Mouse (Mus musculus) intestine, embryonic 14.5 days (tissue): Measurements from ENCODE around the gene Gmcl1. TPM values are rescaled to one million over a fixed set of nuclear protein-coding genes. Genes with fewer than 3 reads are reported as not detected.
A peak's percentile ranks its signal among the peaks of the same experiment; 100 is the strongest.

ENCODE experiments used
- ATAC-seq: fragments of 200-750 bp; cut with Nextera tagmentation; replicated peaks from 2 replicates; pipeline ENCODE4 v1.8.0; 2017; ENCODE audit warnings: low read depth, moderate number of reproducible peaks, moderate TSS enrichment, moderate library complexity; ENCODE audit not compliant: low FRiP score, low TSS enrichment
- DNase-seq: peaks from one replicate; pipeline ENCODE4 v3.0.0-alpha.2; 2018; ENCODE audit warnings: low spot score
- H3K27ac ChIP-seq: fragments of 300-500 bp; sonication (generic); 2 replicates; pipeline ENCODE4 v1.5.1; 2014; ENCODE audit warnings: low read depth, mild to moderate bottlenecking, control low read depth
- H3K27me3 ChIP-seq: fragments of 300-500 bp; sonication (generic); replicated peaks from 2 replicates; pipeline ENCODE4 v1.6.1; 2014; ENCODE audit warnings: low read length, control low read depth; ENCODE audit not compliant: control insufficient read depth, insufficient read depth
- H3K36me3 ChIP-seq: fragments of 300-500 bp; sonication (generic); 2 replicates; pipeline ENCODE4 v1.6.1; 2014; ENCODE audit warnings: low read length, control low read depth; ENCODE audit not compliant: control insufficient read depth, insufficient read depth
- H3K4me1 ChIP-seq: fragments of 300-500 bp; sonication (generic); replicated peaks from 2 replicates; pipeline ENCODE4 v1.6.1; 2014; ENCODE audit warnings: low read length, control low read depth, mixed read lengths; ENCODE audit not compliant: control insufficient read depth, insufficient read depth
- H3K4me2 ChIP-seq: fragments of 300-500 bp; sonication (generic); 2 replicates; pipeline ENCODE4 v1.6.1; 2014; ENCODE audit warnings: low read length
- H3K4me3 ChIP-seq: fragments of 300-500 bp; sonication (generic); 2 replicates; pipeline ENCODE4 v1.5.1; 2014; ENCODE audit warnings: low read depth, low read length, control low read depth, mixed read lengths
- H3K9ac ChIP-seq: fragments of 300-500 bp; sonication (generic); 2 replicates; pipeline ENCODE4 v1.6.1; 2014; ENCODE audit warnings: mild to moderate bottlenecking, low read length
- H3K9me3 ChIP-seq: fragments of 300-500 bp; sonication (generic); 2 replicates; pipeline ENCODE4 v1.6.1; 2016; ENCODE audit warnings: low read length, control low read depth; ENCODE audit not compliant: control insufficient read depth
- WGBS: fragments of 180-500 bp; shearing (Covaris S2); extraction: QIAGEN DNeasy Blood & Tissue Kit; methylation state at CpG from one replicate; pipeline ENCODE4 v1.1.7; 2014; 5-methylcytosine and 5-hydroxymethylcytosine counted together
- polyA plus RNA-seq: library from polyadenylated mRNA; unstranded; fragments of >200 nt; fragmentation: Nextera tagmentation; extraction: Ambion mirVana; gene quantifications from 2 replicates; pipeline ENCODE4 v1.2.1, GENCODE M21; 2014

The Gmcl1 gene
- polyA plus RNA-seq, 1 experiment from 2014 or later: 31.6 TPM

- DNase-seq (no peak), ATAC-seq (no peak)
- H3K27me3 ChIP-seq: no peaks in the 10 kb centered on the region
- no peak overlapping the region for H3K4me2 ChIP-seq
- peaks cover 63% of the 10 kb centered on the region for H3K36me3 ChIP-seq
- H3K9me3 ChIP-seq: no peaks in the 10 kb centered on the region
- H3K9ac ChIP-seq: no peak overlapping the region
- H3K4me1 ChIP-seq: peaks cover 7% of the 10 kb centered on the region
- H3K27ac ChIP-seq: no peak overlapping the region
- H3K4me3 ChIP-seq: no peak overlapping the region
- WGBS: 84% methylated on average over 3 of the region's 3 CpGs
Measured at GRCm38 (mm10) chr6:86681289-86681688, 51.9 kb downstream of the Gmcl1 start.

- Histone ChIP-seq H3K27me3 (no peaks in the 10 kb centered on the region), H3K9me3 (no peaks in the 10 kb centered on the region), H3K4me1 (peaks cover 3% of the 10 kb centered on the region; the same call in 1 of the 2 replicates), H3K4me2 (no peak overlapping the region), H3K9ac (no peak overlapping the region), H3K36me3 (peaks cover 92% of the 10 kb centered on the region), H3K27ac (no peak overlapping the region), H3K4me3 (no peak overlapping the region)
- ATAC-seq (no peak), DNase-seq (no peak)
- 71% methylated on average over 6 of the region's 6 CpGs for WGBS
Measured at GRCm38 (mm10) chr6:86678341-86678740, 54.8 kb downstream of the Gmcl1 start.

- no peaks in the 10 kb centered on the region for H3K27me3 ChIP-seq
- peak; percentile 60 for DNase-seq
Measured at GRCm38 (mm10) chr6:86670873-86671272, 62.3 kb downstream of the Gmcl1 start.

GRCm38 (mm10) chr6:86669240-86669727 lies 63.9 kb downstream of the Gmcl1 start:
- WGBS: under 1% methylated on average over 30 of the region's 37 CpGs
- H3K4me3 ChIP-seq: peak overlapping the region; percentile 62
- H3K36me3 ChIP-seq: peaks cover 34% of the 10 kb centered on the region
- peak overlapping the region; percentile 34 for H3K9ac ChIP-seq
- no peaks in the 10 kb centered on the region for H3K27me3 ChIP-seq
- H3K4me1 ChIP-seq: peaks cover 18% of the 10 kb centered on the region
- no peaks in the 10 kb centered on the region for H3K9me3 ChIP-seq
- peak overlapping the region; percentile 57; the same call in 1 of the 2 replicates for H3K27ac ChIP-seq
- peak; percentile 97 for DNase-seq
- peak; percentile 100 for ATAC-seq
- peak overlapping the region; percentile 56 for H3K4me2 ChIP-seq

More at GRCm38 (mm10) chr6:86670873-86671272, 62.3 kb downstream of the Gmcl1 start:
- H3K36me3 ChIP-seq: peaks cover 50% of the 10 kb centered on the region
- H3K4me2 ChIP-seq: no peak overlapping the region
- peaks cover 18% of the 10 kb centered on the region for H3K4me1 ChIP-seq
- H3K27ac ChIP-seq: no peak overlapping the region
- no peaks in the 10 kb centered on the region for H3K9me3 ChIP-seq
- no peak for ATAC-seq
- WGBS: 22% methylated on average over 2 of the region's 2 CpGs
- no peak overlapping the region for H3K4me3 ChIP-seq
- H3K9ac ChIP-seq: no peak overlapping the region

GRCm38 (mm10) chr6:86668580-86669239 lies 64.5 kb downstream of the Gmcl1 start, which contains the start of gene Mxd1:
TSS of gene Mxd1 (minus strand) at chr6:86669161.
- H3K9me3 ChIP-seq: no peaks in the 10 kb centered on the region
- H3K27me3 ChIP-seq: no peaks in the 10 kb centered on the region
- peak within 1 kb of the TSS; percentile 62 for H3K4me3 ChIP-seq
- H3K9ac ChIP-seq: peak within 1 kb of the TSS; percentile 64
- peaks cover 34% of the 10 kb centered on the region for H3K36me3 ChIP-seq
- H3K4me2 ChIP-seq: peak within 1 kb of the TSS; percentile 92
- DNase-seq: peak; percentile 54
- 2% methylated on average over 49 of the region's 76 CpGs for WGBS
- no peak; the same call in 1 of the 2 replicates for ATAC-seq
- peaks cover 18% of the 10 kb centered on the region for H3K4me1 ChIP-seq
- H3K27ac ChIP-seq: peak within 1 kb of the TSS; percentile 57; the same call in 1 of the 2 replicates

GRCm38 (mm10) chr6:86667061-86667460 lies 66.1 kb downstream of the Gmcl1 start:
- Histone ChIP-seq H3K4me1 (peaks cover 18% of the 10 kb centered on the region), H3K4me3 (no peak overlapping the region), H3K9me3 (no peaks in the 10 kb centered on the region), H3K27ac (no peak overlapping the region), H3K27me3 (no peaks in the 10 kb centered on the region), H3K4me2 (no peak overlapping the region), H3K36me3 (peaks cover 29% of the 10 kb centered on the region), H3K9ac (no peak overlapping the region)
- WGBS: 94% methylated on average over 10 of the region's 10 CpGs
- no peak for DNase-seq
- no peak for ATAC-seq

- Histone ChIP-seq H3K9me3 (no peaks in the 10 kb centered on the region), H3K9ac (no peak overlapping the region), H3K27me3 (no peaks in the 10 kb centered on the region), H3K36me3 (peaks cover 34% of the 10 kb centered on the region), H3K27ac (no peak overlapping the region), H3K4me2 (no peak overlapping the region), H3K4me3 (no peak overlapping the region), H3K4me1 (peaks cover 18% of the 10 kb centered on the region)
- 85% methylated on average over 17 of the region's 17 CpGs for WGBS
- DNase-seq: no peak
- ATAC-seq: no peak
Measured at GRCm38 (mm10) chr6:86665560-86666307, 67.4 kb downstream of the Gmcl1 start.

GRCm38 (mm10) chr6:86665076-86665475 lies 68.1 kb downstream of the Gmcl1 start:
- Histone ChIP-seq H3K36me3 (peaks cover 34% of the 10 kb centered on the region), H3K27ac (no peak overlapping the region), H3K9me3 (no peaks in the 10 kb centered on the region), H3K4me3 (no peak overlapping the region), H3K4me2 (no peak overlapping the region), H3K27me3 (no peaks in the 10 kb centered on the region), H3K4me1 (peaks cover 17% of the 10 kb centered on the region), H3K9ac (no peak overlapping the region)
- WGBS: 79% methylated on average over 5 of the region's 5 CpGs
- DNase-seq (no peak), ATAC-seq (no peak)
